Mouse (Mus musculus): ENCODE measurements around the gene Olfr178. TPM values are rescaled to one million over a fixed set of nuclear protein-coding genes. Genes with fewer than 3 reads are reported as not detected.

Gene Olfr178
- total RNA-seq (2021) = not detected
- long read RNA-seq, experiment 1 = 0 reads
- long read RNA-seq, experiment 2 = 0 reads

DNA sequence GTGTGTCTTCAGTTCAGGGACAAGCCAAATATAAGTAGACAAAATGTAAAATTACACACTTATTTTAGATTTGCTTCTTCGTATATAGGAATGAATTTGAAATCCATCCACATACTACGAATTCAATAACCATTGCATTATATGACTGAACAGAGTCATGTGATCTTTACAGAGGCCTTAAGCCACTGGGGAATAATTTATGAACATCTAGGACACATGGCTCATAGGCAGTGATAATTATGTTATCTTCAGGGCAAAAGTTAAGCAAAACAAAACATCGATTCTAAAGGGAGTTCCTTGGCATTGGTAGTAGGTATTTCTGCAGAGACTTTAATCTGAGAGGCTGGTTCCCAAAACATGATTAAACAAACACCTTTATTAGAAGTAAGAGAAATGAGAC is at the start of gene Olfr178:
TSS of gene Olfr178 (minus strand) at position 101 of the 400 bp plus-strand sequence.
- DNase-seq = no peak

DNA sequence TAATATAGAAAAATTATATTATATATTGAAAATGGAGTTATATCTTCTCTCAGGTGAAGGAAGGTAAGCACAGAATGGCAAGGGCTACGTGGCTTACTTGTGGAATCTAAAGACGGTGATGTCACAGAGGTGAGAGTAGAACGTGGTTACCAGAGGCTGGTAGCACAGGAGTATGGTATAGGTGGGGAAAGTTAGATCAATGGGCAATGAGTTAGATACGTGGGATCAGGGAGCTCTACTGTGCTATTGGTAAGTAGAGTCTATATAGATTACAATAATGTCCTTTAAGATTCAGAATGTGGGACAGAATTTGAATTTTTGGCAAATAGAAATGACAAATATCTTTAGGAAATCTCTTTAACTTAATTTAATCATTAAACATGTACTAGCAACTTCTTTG is 37.4 kb upstream of the Olfr178 start, which contains the start of gene Olfr180:
TSS of gene Olfr180 (minus strand) at position 101 of the 400 bp plus-strand sequence.
- no peak for DNase-seq

- DNase-seq = no peak
Observed at GRCm38 (mm10) chr16:58928655-58929054, 36.8 kb upstream of the Olfr178 start, which contains the start of gene Olfr181. TSS of gene Olfr181 (minus strand) at chr16:58928755.

DNA sequence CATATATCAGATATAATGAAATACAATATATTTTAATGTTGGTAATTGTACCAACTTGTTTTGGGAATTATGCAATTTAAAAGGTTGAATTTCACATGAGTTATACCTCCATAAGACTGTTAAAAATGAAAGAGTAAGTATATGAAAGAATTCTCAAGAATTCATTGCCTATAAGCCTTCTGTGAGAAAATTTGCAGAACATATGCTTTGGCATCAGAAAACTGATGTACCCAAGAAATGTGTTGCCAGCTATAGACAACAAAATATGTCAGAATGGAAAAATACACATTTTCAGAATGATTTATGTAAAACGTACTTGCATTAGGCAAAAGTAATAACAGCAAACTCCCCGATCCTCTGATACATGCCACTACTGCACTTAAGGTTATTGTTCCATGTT is 7.4 kb downstream of the Olfr178 start:
- no peak for DNase-seq

DNA sequence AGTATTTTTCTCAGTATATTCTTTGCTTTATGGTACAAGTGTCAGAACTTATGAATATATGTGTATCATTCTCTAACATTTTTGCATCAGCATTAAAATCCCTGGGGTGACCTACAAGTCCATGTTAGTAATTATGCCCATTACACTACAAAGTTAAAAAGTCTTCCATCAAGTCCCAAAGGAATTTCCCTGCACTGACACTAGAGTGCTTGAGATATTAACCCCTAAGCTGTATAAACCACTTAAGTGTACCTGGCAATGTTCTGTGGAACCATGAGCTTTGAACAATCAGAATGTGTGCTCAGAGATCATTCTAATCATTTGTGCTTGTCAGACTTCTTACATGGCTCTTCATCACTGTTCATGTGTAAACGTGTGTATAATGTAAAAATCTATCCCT is 17.2 kb downstream of the Olfr178 start, which contains the start of gene Olfr177:
TSS of gene Olfr177 (minus strand) at position 101 of the 400 bp plus-strand sequence.
- DNase-seq = no peak

- no peak for DNase-seq
Observed at GRCm38 (mm10) chr16:58861479-58861878, 30.4 kb downstream of the Olfr178 start.

GRCm38 (mm10) chr16:58860032-58860737 is 31.7 kb downstream of the Olfr178 start:
- no peak for DNase-seq

Other genes with a start within 250 kb of the Olfr178 start
- 10 to 100 TPM; 17.0 to 18.9 TPM for gene Cpox, start 221.8 kb downstream of the Olfr178 start, total RNA-seq (2021)
- not detected for gene Gpr15, start 173.0 kb downstream of the Olfr178 start, total RNA-seq (2021)
- 10 to 100 TPM; 67.0 to 92.3 TPM for gene Cldnd1, start 164.2 kb downstream of the Olfr178 start, total RNA-seq (2021)
- not detected for gene Olfr172, start 128.9 kb downstream of the Olfr178 start, total RNA-seq (2021)
- not detected for gene Olfr173, start 91.8 kb downstream of the Olfr178 start, total RNA-seq (2021)
- not detected for gene Olfr175-ps1, start 65.3 kb downstream of the Olfr178 start, total RNA-seq (2021)
- gene Olfr177, start 17.3 kb downstream of the Olfr178 start, total RNA-seq (2021) = not detected
- gene Olfr181, start 36.7 kb upstream of the Olfr178 start, total RNA-seq (2021) = not detected
- not detected for gene Olfr180, start 37.3 kb upstream of the Olfr178 start, total RNA-seq (2021)
- gene Olfr183, start 103.3 kb upstream of the Olfr178 start, total RNA-seq (2021) = not detected
- not detected for gene Olfr186, start 138.2 kb upstream of the Olfr178 start, total RNA-seq (2021)
- not detected for gene Olfr187, start 147.7 kb upstream of the Olfr178 start, total RNA-seq (2021)
- not detected for gene Olfr190, start 185.9 kb upstream of the Olfr178 start, total RNA-seq (2021)
- not detected for gene Olfr191, start 197.8 kb upstream of the Olfr178 start, total RNA-seq (2021)
- gene Olfr193, start 219.8 kb upstream of the Olfr178 start, total RNA-seq (2021) = not detected
- not detected for gene Olfr194, start 229.0 kb upstream of the Olfr178 start, total RNA-seq (2021)